Mouse (Mus musculus): Measurements from ENCODE around the gene Ranbp9. TPM values are rescaled to one million over a fixed set of nuclear protein-coding genes. Genes with fewer than 3 reads are reported as not detected.

Ranbp9 gene
- 17.1 and 17.3 TPM in 2 replicates for total RNA-seq (2012; rRNA removed)
- 10 to 100 TPM in 1 of 2 experiments, not detected in 1; 25.9 TPM for polyA plus RNA-seq (2012; ENCODE audit: insufficient read depth in 1 of 2, insufficient read length in 2 of 2, low read depth in 1 of 2, low replicate concordance in 2 of 2, missing spikeins in 1 of 2)

GRCm38 (mm10) chr13:43480957-43481858 lies at the start of gene Ranbp9:
Ranbp9 (minus strand) TSS chr13:43481282.
- Histone ChIP-seq H3K27me3 (ENCODE audit: control insufficient read depth in 1 of 2, insufficient read depth in 2 of 2, low read length in 2 of 2) (no peaks in the 10 kb centered on the region; a peak in 1 of 4 replicates), H3K36me3 (ENCODE audit: control insufficient read depth in 1 of 2, insufficient read depth in 2 of 2, low read length in 2 of 2) (peaks cover 0 to 29% of the 10 kb centered on the region in 2 experiments; a peak in 2 of 4 replicates), H3K9me3 (replicated peaks; ENCODE audit: insufficient read depth, low read length) (no peaks in the 10 kb centered on the region), H3K27ac (ENCODE audit: control insufficient read depth, low read depth, low read length) (peak within 1 kb of the TSS; percentile 87), H3K4me3 (ENCODE audit: control insufficient read depth in 1 of 2, insufficient read depth in 1 of 2, low read depth in 2 of 2, low read length in 2 of 2) (peak within 1 kb of the TSS; percentile 97 to 99), H3K9ac (ENCODE audit: control insufficient read depth, low read depth, low read length, poor library complexity, severe bottlenecking) (peak within 1 kb of the TSS; percentile 98), H3K4me1 (ENCODE audit: control insufficient read depth in 1 of 2, insufficient read depth in 2 of 2, low read length in 2 of 2) (peaks cover 15 to 22% of the 10 kb centered on the region in 2 experiments), H3K79me2 (ENCODE audit: control insufficient read depth, insufficient read depth, low read length, poor library complexity) (peaks cover 43% of the 10 kb centered on the region)
- 0 out of 2 replicates have a peak, but pooled peaks have one; percentile 4 for TF ChIP-seq TCF12 (IDR thresholded peaks at IDR 0.05; ENCODE audit: low read depth, low read length)
- TF ChIP-seq NRF1 (IDR thresholded peaks at IDR 0.05; ENCODE audit: insufficient read depth, low read depth, low read length, poor library complexity, severe bottlenecking): 0 out of 2 replicates have a peak, but pooled peaks have one; percentile 30
- peak; percentile 58; the same call in 1 of the 2 replicates for TF ChIP-seq MAX (IDR thresholded peaks at IDR 0.05; ENCODE audit: low read length)
- TF ChIP-seq MXI1 (IDR thresholded peaks at IDR 0.05; ENCODE audit: low read depth, low read length): peak; percentile 50; the same call in 1 of the 2 replicates
- peak; percentile 82 to 95 for TF ChIP-seq POLR2A (IDR thresholded peaks at IDR 0.05; ENCODE audit: control insufficient read depth in 1 of 2, insufficient read depth in 1 of 2, low read depth in 1 of 2, low read length in 2 of 2, poor library complexity in 1 of 2)
- no peak for TF ChIP-seq ZKSCAN1 (IDR thresholded peaks at IDR 0.05; ENCODE audit: low read depth, low read length)
- peak; percentile 77 for TF ChIP-seq NELFE (IDR thresholded peaks at IDR 0.05; ENCODE audit: low read depth, low read length)
- peak; percentile 83 for TF ChIP-seq ZMIZ1 (IDR thresholded peaks at IDR 0.05; ENCODE audit: low read depth, low read length)
- no peak for TF ChIP-seq GATA1 (IDR thresholded peaks at IDR 0.05; ENCODE audit: low read depth, low read length)
- TF ChIP-seq MAZ (IDR thresholded peaks at IDR 0.05; ENCODE audit: low read depth, low read length): 0 out of 2 replicates have a peak, but pooled peaks have one; percentile 26
- TF ChIP-seq RCOR1 (IDR thresholded peaks at IDR 0.05; ENCODE audit: low read depth, low read length): no peak
- peak in 1 of 3 experiments; percentile 22; a peak in 1 of 6 replicates for TF ChIP-seq CTCF (IDR thresholded peaks at IDR 0.05 in 2 of 3, conservative IDR thresholded peaks at IDR 0.05 in 1 of 3; ENCODE audit: control insufficient read depth in 1 of 3, insufficient read depth in 1 of 3, low read depth in 2 of 3, low read length in 3 of 3, poor library complexity in 1 of 3, severe bottlenecking in 1 of 3)
- peak; percentile 44; the same call in 1 of the 2 replicates for TF ChIP-seq SIN3A (IDR thresholded peaks at IDR 0.05; ENCODE audit: low read length)
- 0 out of 2 replicates have a peak, but pooled peaks have one; percentile 30 for TF ChIP-seq UBTF (IDR thresholded peaks at IDR 0.05; ENCODE audit: borderline replicate concordance, insufficient read depth, low read depth, low read length)
- no peak for TF ChIP-seq BHLHE40 (IDR thresholded peaks at IDR 0.05; ENCODE audit: borderline replicate concordance, low read depth, low read length)
- peak; percentile 64 for TF ChIP-seq HCFC1 (IDR thresholded peaks at IDR 0.05; ENCODE audit: low read depth, low read length)
- TF ChIP-seq CHD2 (IDR thresholded peaks at IDR 0.05; ENCODE audit: low read length): no peak
- no peak for TF ChIP-seq ELF1 (IDR thresholded peaks at IDR 0.05; ENCODE audit: low read depth, low read length)
- no peak for TF ChIP-seq TBP (IDR thresholded peaks at IDR 0.05; ENCODE audit: low read depth, low read length)
- DNase-seq (ENCODE audit: low read depth, low spot score): peak; percentile 68
